Mouse (Mus musculus) heart, embryonic 13.5 days (tissue): ENCODE results near the gene Nfib. TPM values are rescaled to one million over a fixed set of nuclear protein-coding genes. Genes with fewer than 3 reads are reported as not detected.

Experiments used
- ATAC-seq: fragments of 200-750 bp; cut with Nextera tagmentation; 2 replicates; pipeline ENCODE4 v1.8.0; 2017; ENCODE audit warnings: moderate TSS enrichment; ENCODE audit not compliant: insufficient number of reproducible peaks, low FRiP score, low TSS enrichment; ENCODE audit errors: extremely low read depth
- H3K27ac ChIP-seq: fragments of 300-500 bp; sonication (generic); replicated peaks from 2 replicates; pipeline ENCODE4 v1.5.1; 2015; ENCODE audit warnings: moderate library complexity, mild to moderate bottlenecking, inconsistent platforms
- H3K27me3 ChIP-seq: fragments of 300-500 bp; sonication (generic); replicated peaks from 2 replicates; pipeline ENCODE4 v1.6.1; 2015; ENCODE audit warnings: mild to moderate bottlenecking, inconsistent platforms
- H3K36me3 ChIP-seq: fragments of 300-500 bp; sonication (generic); 2 replicates; pipeline ENCODE4 v1.6.1; 2015; ENCODE audit warnings: mild to moderate bottlenecking, inconsistent platforms
- H3K4me1 ChIP-seq: fragments of 300-500 bp; sonication (generic); 2 replicates; pipeline ENCODE4 v1.6.1; 2015; ENCODE audit warnings: inconsistent platforms
- H3K4me2 ChIP-seq: fragments of 300-500 bp; sonication (generic); 2 replicates; pipeline ENCODE4 v1.6.1; 2015; ENCODE audit warnings: inconsistent platforms, mild to moderate bottlenecking, moderate library complexity
- H3K4me3 ChIP-seq: fragments of 300-500 bp; sonication (generic); 2 replicates; pipeline ENCODE4 v1.5.1; 2015; ENCODE audit warnings: moderate library complexity, mild to moderate bottlenecking, inconsistent platforms
- H3K9ac ChIP-seq: fragments of 300-500 bp; sonication (generic); 2 replicates; pipeline ENCODE4 v1.6.1; 2015; ENCODE audit warnings: inconsistent platforms, mild to moderate bottlenecking, moderate library complexity
- H3K9me3 ChIP-seq: fragments of 300-500 bp; sonication (generic); 2 replicates; pipeline ENCODE4 v1.6.1; 2016; ENCODE audit warnings: inconsistent platforms
- WGBS: fragments of 180-500 bp; shearing (Covaris S2); methylation state at CpG from one replicate; pipeline ENCODE4 v1.1.7; 2015; ENCODE audit warnings: mixed read lengths; 5-methylcytosine and 5-hydroxymethylcytosine counted together
- polyA plus RNA-seq: library from polyadenylated mRNA; unstranded; fragments of >200 nt; fragmentation: Nextera tagmentation; extraction: Ambion mirVana; gene quantifications from 2 replicates; pipeline ENCODE4 v1.2.1, GENCODE M21; 2015

Nfib gene
- polyA plus RNA-seq, 1 experiment from 2014 or later = 53.0 TPM

GRCm38 (mm10) chr4:82250355-82250659 lies 455.2 kb downstream of the Nfib start:
- Histone ChIP-seq H3K4me2 (no peak overlapping the region), H3K9ac (no peak overlapping the region), H3K27me3 (no peaks in the 10 kb centered on the region), H3K36me3 (no peaks in the 10 kb centered on the region), H3K9me3 (no peaks in the 10 kb centered on the region), H3K4me3 (no peak overlapping the region), H3K4me1 (peaks cover 39% of the 10 kb centered on the region), H3K27ac (peak overlapping the region; percentile 75)
- no peak; the same call in 1 of the 2 replicates for ATAC-seq
- 25% methylated on average over 5 of the region's 5 CpGs for WGBS

GRCm38 (mm10) chr4:82249518-82250354 lies 455.8 kb downstream of the Nfib start:
- ATAC-seq = no peak
- H3K9ac ChIP-seq = no peak overlapping the region
- no peaks in the 10 kb centered on the region for H3K36me3 ChIP-seq
- H3K4me2 ChIP-seq = no peak overlapping the region
- peak overlapping the region; percentile 75 for H3K27ac ChIP-seq
- WGBS = 55% methylated on average over 11 of the region's 11 CpGs
- 0 out of 2 replicates have a peak, but pooled peaks cover 2% of the 10 kb centered on the region for H3K9me3 ChIP-seq
- peaks cover 35% of the 10 kb centered on the region for H3K4me1 ChIP-seq
- no peaks in the 10 kb centered on the region for H3K27me3 ChIP-seq
- H3K4me3 ChIP-seq = no peak overlapping the region

GRCm38 (mm10) chr4:82248961-82249360 lies 456.6 kb downstream of the Nfib start:
- peaks cover 35% of the 10 kb centered on the region for H3K4me1 ChIP-seq
- no peaks in the 10 kb centered on the region for H3K27me3 ChIP-seq
- H3K4me3 ChIP-seq = no peak overlapping the region
- no peak overlapping the region for H3K4me2 ChIP-seq
- H3K9me3 ChIP-seq = 0 out of 2 replicates have a peak, but pooled peaks cover 10% of the 10 kb centered on the region
- no peak for ATAC-seq
- WGBS = 86% methylated on average over 1 of the region's 1 CpGs
- peak overlapping the region; percentile 75 for H3K27ac ChIP-seq
- no peak overlapping the region for H3K9ac ChIP-seq
- 0 out of 2 replicates have a peak, but pooled peaks cover 4% of the 10 kb centered on the region for H3K36me3 ChIP-seq

GRCm38 (mm10) chr4:82248031-82248430 lies 457.5 kb downstream of the Nfib start:
- WGBS = 79% methylated on average over 5 of the region's 5 CpGs
- H3K9me3 ChIP-seq = 0 out of 2 replicates have a peak, but pooled peaks cover 10% of the 10 kb centered on the region
- H3K27me3 ChIP-seq = no peaks in the 10 kb centered on the region
- peaks cover 35% of the 10 kb centered on the region for H3K4me1 ChIP-seq
- 0 out of 2 replicates have a peak, but pooled peaks cover 4% of the 10 kb centered on the region for H3K36me3 ChIP-seq
- no peak overlapping the region for H3K4me3 ChIP-seq
- peak overlapping the region; percentile 24; the same call in 1 of the 2 replicates for H3K27ac ChIP-seq
- no peak for ATAC-seq
- no peak overlapping the region for H3K9ac ChIP-seq
- H3K4me2 ChIP-seq = no peak overlapping the region

- Histone ChIP-seq H3K9ac (no peak overlapping the region), H3K4me1 (peaks cover 26% of the 10 kb centered on the region), H3K4me3 (no peak overlapping the region), H3K27me3 (no peaks in the 10 kb centered on the region), H3K9me3 (0 out of 2 replicates have a peak, but pooled peaks cover 10% of the 10 kb centered on the region), H3K36me3 (0 out of 2 replicates have a peak, but pooled peaks cover 4% of the 10 kb centered on the region), H3K27ac (no peak overlapping the region; the same call in 1 of the 2 replicates), H3K4me2 (no peak overlapping the region)
- WGBS = 53% methylated on average over 2 of the region's 2 CpGs
- ATAC-seq = no peak
Observed at GRCm38 (mm10) chr4:82246290-82246689, 459.3 kb downstream of the Nfib start.

Other genes with a start within 250 kb of the Nfib start
- 8.5 and 9.1 TPM in 2 replicates for gene Zdhhc21, start 154.2 kb upstream of the Nfib start, polyA plus RNA-seq
- 0.11 and 0.32 TPM in 2 replicates for gene Cer1, start 179.4 kb upstream of the Nfib start, polyA plus RNA-seq